Mouse (Mus musculus) layer of hippocampus, postnatal 14 days (tissue): ENCODE data around the gene Slc9a5. TPM values are rescaled to one million over a fixed set of nuclear protein-coding genes. Genes with fewer than 3 reads are reported as not detected.

Source experiments
- DNase-seq, 2 experiments: peaks; one replicate each; pipeline ENCODE4 v3.0.0; 2021 to 2022; ENCODE audit warnings: low spot score in 2 of 2, mixed read lengths in 1 of 2
- long read RNA-seq, 2 experiments: library from polyadenylated mRNA; stranded (forward); transcript quantifications; one replicate each; pipeline ENCODE4 v2.0.0; 2021
- total RNA-seq, 2 experiments: library from RNA; stranded (reverse); gene quantifications; 2 replicates each; pipeline ENCODE4 v1.2.3; 2021

Slc9a5 gene
- 10 to 100 TPM; 10.7 to 11.9 TPM for total RNA-seq
- long read RNA-seq, experiment 1, partial matches to known transcripts = 1 of 5 reads
- long read RNA-seq, experiment 1, other reads (novel, unspliced or antisense) = 4 of 5 reads
- long read RNA-seq, experiment 2, partial matches to known transcripts = 3 of 10 reads
- long read RNA-seq, experiment 2, other reads (novel, unspliced or antisense) = 5 of 10 reads

GRCm38 (mm10) chr8:105348450-105349095 is at the start of gene Slc9a5:
Gene Slc9a5 (plus strand): TSS chr8:105348843.
- peak; percentile 31 to 49 for DNase-seq

GRCm38 (mm10) chr8:105299962-105300361 is 48.7 kb upstream of the Slc9a5 start:
- DNase-seq = no peak

- DNase-seq = no peak
These were observed 45.2 kb upstream of the Slc9a5 start for GRCm38 (mm10) chr8:105303396-105303795.

- DNase-seq = no peak
These were observed 44.8 kb upstream of the Slc9a5 start for GRCm38 (mm10) chr8:105303874-105304273.

GRCm38 (mm10) chr8:105304325-105305210 is 44.1 kb upstream of the Slc9a5 start:
- DNase-seq = no peak

GRCm38 (mm10) chr8:105305211-105306145 is 43.2 kb upstream of the Slc9a5 start, which contains the start of gene Elmo3:
Gene Elmo3 (plus strand): TSS chr8:105305601.
- DNase-seq = peak in 1 of 2 experiments; percentile 55

GRCm38 (mm10) chr8:105306146-105306691 is 42.4 kb upstream of the Slc9a5 start:
- DNase-seq = no peak

GRCm38 (mm10) chr8:105307670-105308069 is 41.0 kb upstream of the Slc9a5 start:
- DNase-seq = no peak

- no peak for DNase-seq
These were observed 40.2 kb upstream of the Slc9a5 start for GRCm38 (mm10) chr8:105308428-105308827.

GRCm38 (mm10) chr8:105309142-105309847 is 39.3 kb upstream of the Slc9a5 start:
- no peak for DNase-seq

- DNase-seq = no peak
These were observed 38.5 kb upstream of the Slc9a5 start for GRCm38 (mm10) chr8:105310118-105310517.

- DNase-seq = no peak
These were observed 36.9 kb upstream of the Slc9a5 start for GRCm38 (mm10) chr8:105311718-105312117.

GRCm38 (mm10) chr8:105312891-105313481 is 35.7 kb upstream of the Slc9a5 start:
- no peak for DNase-seq

GRCm38 (mm10) chr8:105313622-105314402 is 34.8 kb upstream of the Slc9a5 start:
- DNase-seq = no peak

GRCm38 (mm10) chr8:105315073-105315769 is 33.4 kb upstream of the Slc9a5 start:
- DNase-seq = no peak

- DNase-seq = no peak
These were observed 30.7 kb upstream of the Slc9a5 start for GRCm38 (mm10) chr8:105317941-105318340.

- DNase-seq = no peak
These were observed 29.9 kb upstream of the Slc9a5 start for GRCm38 (mm10) chr8:105318662-105319190.

- DNase-seq = no peak
These were observed 25.5 kb upstream of the Slc9a5 start for GRCm38 (mm10) chr8:105323183-105323582.
